Mouse (Mus musculus) brain, embryonic 14.5 days (tissue): ENCODE results near the gene Lama5.

ENCODE experiments used
- CTCF ChIP-seq: fragments of 200-500 bp; IDR thresholded peaks from 2 replicates; pipeline ENCODE4 v1.5.1; 2012; ENCODE audit warnings: inconsistent platforms, mild to moderate bottlenecking, moderate library complexity, borderline replicate concordance; ENCODE audit not compliant: insufficient read depth, insufficient read length; ENCODE audit errors: extremely low read depth
- POLR2A ChIP-seq: fragments of 200-500 bp; IDR thresholded peaks from 2 replicates; pipeline ENCODE4 v1.6.1; 2012; ENCODE audit warnings: mild to moderate bottlenecking, inconsistent platforms, borderline replicate concordance; ENCODE audit not compliant: poor library complexity, insufficient read depth, insufficient read length, severe bottlenecking; ENCODE audit errors: extremely low read depth

- no peak for TF ChIP-seq CTCF
- no peak for TF ChIP-seq POLR2A
These were observed 22.3 kb upstream of the Lama5 start for GRCm38 (mm10) chr2:180247916-180248315.
